Mouse (Mus musculus) liver, adult 2 months (tissue): ENCODE data around the gene Iqgap2.

Experiments used
- CTCF ChIP-seq: fragments of 200-500 bp; IDR thresholded peaks from 2 replicates; pipeline ENCODE4 v1.5.1; 2011; ENCODE audit warnings: low read depth, low read length, control low read depth
- POLR2A ChIP-seq: fragments of 200-500 bp; IDR thresholded peaks from 2 replicates; pipeline ENCODE4 v1.6.1; 2011; ENCODE audit warnings: low read length, control low read depth; ENCODE audit not compliant: insufficient read depth; ENCODE audit errors: extremely low read depth

GRCm38 (mm10) chr13:95777237-95777636, 114.5 kb downstream of the Iqgap2 start:
- TF ChIP-seq CTCF = peak; percentile 85
- TF ChIP-seq POLR2A = no peak
